Mouse (Mus musculus) ovary, adult 10 weeks (tissue): ENCODE results near the gene Ap4s1. TPM values are rescaled to one million over a fixed set of nuclear protein-coding genes. Genes with fewer than 3 reads are reported as not detected.

Experiments used
- polyA plus RNA-seq: library from polyadenylated mRNA; stranded (reverse); fragments of 350-450 nt; fragmentation: Illumina TruSeq; extraction: RNeasy Lipid Tissue Mini Kit (QIAGEN cat#74804); gene quantifications from one replicate; pipeline ENCODE4 v1.2.3, GENCODE M21; 2014

Ap4s1 gene
- 62.8 TPM for polyA plus RNA-seq

DNA sequence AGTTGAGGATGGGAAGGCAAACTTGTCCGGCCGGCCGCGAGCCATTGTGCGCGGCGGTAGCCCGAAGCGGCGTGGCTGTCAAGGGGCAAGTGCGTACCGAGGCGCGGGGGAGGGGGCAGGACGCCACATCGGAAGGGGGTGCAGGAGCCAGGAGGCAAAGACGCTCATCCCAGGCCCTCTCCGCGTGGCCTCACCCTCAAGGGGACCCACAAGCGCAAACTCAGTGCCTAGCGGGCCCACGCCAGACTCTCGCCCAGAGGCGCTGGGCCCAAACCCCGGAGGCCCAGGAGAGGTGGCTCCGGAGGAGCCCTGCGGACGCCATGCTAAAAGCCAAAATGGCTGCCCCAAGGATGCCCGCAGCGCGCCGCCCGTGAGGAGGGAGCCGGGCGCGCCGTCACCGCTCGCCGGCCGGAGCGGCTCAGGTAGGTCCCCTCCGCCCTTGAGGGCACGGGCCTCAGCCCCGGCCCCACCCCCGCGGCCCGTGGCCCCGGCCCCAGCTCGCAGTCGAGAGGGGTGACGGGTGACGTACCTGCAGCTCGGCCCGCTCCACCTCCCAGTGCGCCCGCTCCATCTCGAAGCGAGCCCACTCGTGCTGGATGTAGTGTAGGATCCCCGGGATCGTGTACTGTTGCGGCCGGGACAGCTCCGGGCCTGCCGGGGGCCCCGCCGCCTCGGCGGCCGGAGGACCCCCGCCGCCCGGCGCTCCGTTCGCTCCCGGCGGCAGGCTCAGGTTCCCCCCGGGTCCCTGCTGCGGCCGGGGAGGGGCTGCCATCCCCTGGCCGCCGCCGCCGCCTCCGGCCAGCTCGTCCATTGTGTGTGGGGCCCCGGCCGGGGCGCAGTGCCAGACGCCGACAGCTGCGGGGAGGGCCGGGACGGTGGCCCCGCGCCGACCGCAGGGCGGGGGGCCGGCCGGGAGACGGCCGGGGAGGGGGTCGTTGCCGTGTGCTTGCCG is at the start of gene Ap4s1:
Gene Ap4s1, plus strand, starts transcription at position 141 of the 952 bp plus-strand sequence.

DNA sequence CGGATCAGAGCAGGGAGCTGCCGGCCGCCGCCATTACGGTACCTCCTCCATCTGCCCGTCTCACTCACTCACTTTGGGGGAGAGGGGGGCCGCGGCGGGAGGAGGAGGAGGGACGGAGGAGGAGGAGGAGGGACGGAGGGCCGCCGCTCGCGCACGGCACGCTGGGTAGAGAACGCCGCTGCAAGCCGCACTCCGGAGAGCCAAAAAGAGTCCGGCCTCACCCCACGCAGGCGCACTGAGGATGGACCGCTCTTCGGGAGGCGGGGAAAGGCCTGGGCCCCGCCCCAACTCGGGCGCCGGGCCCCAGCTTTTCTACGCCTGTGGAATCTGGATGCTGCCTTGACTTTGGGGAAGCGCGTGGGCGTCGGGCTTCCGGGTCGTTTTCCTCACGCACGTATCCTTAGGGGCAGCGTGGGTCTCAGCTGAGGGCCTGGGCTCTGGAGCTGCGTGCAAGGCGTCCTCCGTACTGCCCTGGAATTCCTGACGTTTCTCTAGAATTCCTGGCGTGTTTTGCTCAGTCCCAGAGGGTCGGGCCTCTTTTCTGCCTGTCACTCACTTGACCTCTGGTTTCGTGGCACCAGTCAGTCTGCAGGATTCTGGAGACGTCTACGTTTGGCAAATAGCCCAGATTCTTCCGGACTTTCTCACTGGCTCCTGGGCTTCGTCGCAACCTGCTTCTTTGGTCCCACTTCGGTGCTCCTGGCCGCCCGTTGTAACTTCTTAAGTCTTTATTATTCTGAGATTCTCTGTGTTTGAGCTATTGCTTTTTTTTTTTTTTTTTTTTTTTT is 1.2 kb downstream of the Ap4s1 start, which contains the start of gene Strn3:
Gene Strn3, minus strand, starts transcription at position 53 of the 788 bp plus-strand sequence.

Other genes starting within 250 kb of the Ap4s1 start
- 21.1 TPM for gene Coch, start 97.7 kb upstream of the Ap4s1 start, polyA plus RNA-seq
- 230 TPM for gene Strn3, start 864 bp downstream of the Ap4s1 start, polyA plus RNA-seq
- 138 TPM for gene Hectd1, start 138.5 kb downstream of the Ap4s1 start, polyA plus RNA-seq